Mouse (Mus musculus) spleen, adult 10 weeks (tissue): ENCODE measurements around the gene Nr4a2. TPM values are rescaled to one million over a fixed set of nuclear protein-coding genes. Genes with fewer than 3 reads are reported as not detected.

Source experiments
- polyA plus RNA-seq: library from polyadenylated mRNA; stranded (reverse); fragments of 350-450 nt; fragmentation: Illumina TruSeq; extraction: RNeasy Lipid Tissue Mini Kit (QIAGEN cat#74804); gene quantifications from one replicate; pipeline ENCODE4 v1.2.3, GENCODE M21; 2015; ENCODE audit warnings: low replicate concordance; ENCODE audit not compliant: insufficient read depth

Nr4a2 gene
- polyA plus RNA-seq, result 1.2 TPM

DNA sequence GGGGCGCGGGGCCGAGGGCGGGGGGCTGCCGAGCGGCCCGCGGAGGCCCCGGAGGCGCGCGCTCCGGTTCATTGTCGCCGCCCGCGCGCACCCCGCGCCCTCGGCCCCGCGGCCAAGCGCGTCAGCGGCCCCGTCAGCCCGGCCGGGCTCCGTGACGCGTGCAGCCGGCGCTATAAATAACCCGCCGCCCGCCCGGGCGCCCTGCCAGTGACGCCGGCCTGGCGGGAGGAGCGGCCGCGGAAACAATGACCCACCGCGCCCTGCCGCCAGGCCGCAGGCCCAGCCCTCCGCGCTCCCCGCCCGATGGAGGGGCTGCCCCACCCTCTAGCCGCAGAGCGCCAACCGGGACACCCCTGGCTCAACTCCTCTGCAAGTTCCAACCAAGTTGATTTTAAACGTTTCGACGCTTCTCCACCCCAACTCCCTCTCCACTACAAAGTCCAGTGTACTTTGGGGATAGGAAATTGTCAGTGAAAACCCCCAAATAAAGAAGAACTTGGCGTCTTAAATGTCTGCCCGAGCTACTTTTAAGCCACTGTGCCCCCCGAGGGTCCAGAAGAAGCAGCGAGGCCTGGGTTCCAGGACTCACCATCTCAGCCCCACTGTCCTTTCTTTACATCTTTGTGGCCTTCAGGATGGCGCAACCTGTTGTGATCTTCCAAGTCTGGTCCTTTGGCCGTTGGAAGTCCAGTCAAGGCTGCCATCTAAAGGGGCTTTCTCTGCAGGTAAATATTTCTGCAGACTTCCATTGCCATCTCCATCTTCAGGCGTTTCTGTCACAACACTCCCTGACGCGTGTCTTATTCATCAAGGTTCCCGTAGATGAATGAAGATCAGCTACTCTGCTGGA is at the start of gene Nr4a2:
Nr4a2 (minus strand) TSS at position 13 of the 850 bp plus-strand sequence.

Other genes with a start within 250 kb of the Nr4a2 start
- 26.7 TPM for gene Gpd2, start 113.6 kb upstream of the Nr4a2 start, polyA plus RNA-seq